Mouse (Mus musculus) ES-Bruce4 (cell line): ENCODE results near the gene Gng10. TPM values are rescaled to one million over a fixed set of nuclear protein-coding genes. Genes with fewer than 3 reads are reported as not detected.

Experiments
- H3K27ac ChIP-seq: 2 replicates; pipeline ENCODE4 v1.5.1; 2012; ENCODE audit warnings: low read length, inconsistent platforms; ENCODE audit not compliant: insufficient read depth
- H3K27me3 ChIP-seq: 2 replicates; pipeline ENCODE4 v1.6.1; 2012; ENCODE audit warnings: mild to moderate bottlenecking, low read length, inconsistent platforms; ENCODE audit not compliant: control insufficient read depth, poor library complexity, insufficient read depth, severe bottlenecking
- H3K36me3 ChIP-seq: 2 replicates; pipeline ENCODE4 v1.6.1; 2012; ENCODE audit warnings: inconsistent platforms, mild to moderate bottlenecking, low read length, moderate library complexity; ENCODE audit not compliant: control insufficient read depth, poor library complexity, insufficient read depth, severe bottlenecking
- H3K4me1 ChIP-seq: one replicate; pipeline ENCODE4 v1.8.1; 2011; ENCODE audit warnings: low read length; ENCODE audit not compliant: control insufficient read depth, insufficient read depth
- H3K4me3 ChIP-seq: 2 replicates; pipeline ENCODE4 v1.5.1; 2011; ENCODE audit warnings: low read depth, mild to moderate bottlenecking, low read length
- H3K9ac ChIP-seq: 2 replicates; pipeline ENCODE4 v1.6.1; 2012; ENCODE audit warnings: low read depth, mild to moderate bottlenecking, inconsistent platforms; ENCODE audit not compliant: poor library complexity, severe bottlenecking
- H3K9me3 ChIP-seq: replicated peaks from 2 replicates; pipeline ENCODE4 v1.6.1; 2012; ENCODE audit warnings: mild to moderate bottlenecking, low read length, inconsistent platforms; ENCODE audit not compliant: control insufficient read depth, poor library complexity, insufficient read depth, severe bottlenecking
- CTCF ChIP-seq: IDR thresholded peaks from one replicate; pipeline ENCODE4 v1.8.1; 2011; ENCODE audit warnings: low read depth, low read length
- EP300 ChIP-seq: IDR thresholded peaks from 2 replicates; pipeline ENCODE4 v1.6.1; 2011; ENCODE audit warnings: low read depth, low read length; ENCODE audit not compliant: insufficient read depth
- POLR2A ChIP-seq: IDR thresholded peaks from one replicate; pipeline ENCODE4 v1.8.1; 2011; ENCODE audit warnings: low read length; ENCODE audit not compliant: insufficient read depth
- polyA plus RNA-seq: library from polyadenylated mRNA; stranded (reverse); fragments of >200 nt; gene quantifications from 2 replicates; pipeline ENCODE4 v1.2.4, GENCODE M21; 2011; ENCODE audit warnings: low read depth; ENCODE audit not compliant: missing spikeins, insufficient read depth, insufficient read length

Gng10 gene
- polyA plus RNA-seq, 1 experiment, result 18.3 TPM

DNA sequence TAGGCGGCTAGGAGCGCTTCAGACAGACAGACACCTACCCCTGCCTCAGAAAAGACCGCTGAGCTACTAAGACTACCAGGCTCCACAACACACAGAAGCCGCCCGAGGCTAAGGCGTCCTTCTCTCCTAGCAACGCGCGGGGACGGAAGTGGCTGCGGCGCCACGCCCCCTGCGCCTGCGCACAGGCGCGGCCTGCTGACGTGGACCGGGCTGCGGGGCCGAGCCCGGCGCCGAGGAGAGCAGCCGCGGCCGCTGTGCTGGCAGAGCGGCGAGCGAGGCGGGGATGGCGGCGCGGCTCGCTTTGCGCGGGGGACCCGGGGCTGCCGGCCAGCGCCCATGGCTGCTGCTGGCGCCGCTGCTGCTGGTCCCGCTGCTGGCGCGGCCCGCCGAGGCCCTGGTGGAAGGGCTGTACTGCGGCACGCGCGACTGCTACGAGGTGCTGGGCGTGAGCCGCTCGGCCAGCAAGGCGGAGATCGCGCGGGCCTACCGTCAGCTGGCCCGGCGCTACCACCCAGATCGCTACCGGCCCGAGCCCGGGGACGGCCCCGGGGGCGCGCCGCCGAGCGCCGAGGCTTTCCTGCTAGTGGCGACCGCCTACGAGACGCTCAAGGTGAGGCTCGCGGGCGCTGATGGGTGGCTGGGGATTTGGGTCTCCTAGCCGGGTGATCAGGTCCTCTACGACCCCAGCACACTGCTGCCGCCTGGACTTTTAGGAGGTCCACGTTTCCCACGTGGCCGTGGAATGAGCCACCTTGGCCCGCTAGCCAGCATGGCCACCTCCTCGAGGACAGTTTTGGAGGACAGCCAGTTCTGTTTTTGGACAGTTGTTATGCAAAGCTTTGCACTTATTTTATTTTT, 31.7 kb upstream of the Gng10 start, which contains the start of gene Gm20503:
Gm20503 (plus strand) TSS at position 263 of the 858 bp plus-strand sequence.
- no peak within 1 kb of the TSS for H3K27ac ChIP-seq
- TF ChIP-seq EP300 (no peak), POLR2A (no peak), CTCF (no peak)
- H3K4me3 ChIP-seq, result peak within 1 kb of the TSS; percentile 82
- H3K9me3 ChIP-seq, result no peaks in the 10 kb centered on the region
- no peaks in the 10 kb centered on the region for H3K4me1 ChIP-seq
- no peaks in the 10 kb centered on the region for H3K36me3 ChIP-seq
- peak within 1 kb of the TSS; percentile 79 for H3K9ac ChIP-seq
- no peaks in the 10 kb centered on the region for H3K27me3 ChIP-seq

DNA sequence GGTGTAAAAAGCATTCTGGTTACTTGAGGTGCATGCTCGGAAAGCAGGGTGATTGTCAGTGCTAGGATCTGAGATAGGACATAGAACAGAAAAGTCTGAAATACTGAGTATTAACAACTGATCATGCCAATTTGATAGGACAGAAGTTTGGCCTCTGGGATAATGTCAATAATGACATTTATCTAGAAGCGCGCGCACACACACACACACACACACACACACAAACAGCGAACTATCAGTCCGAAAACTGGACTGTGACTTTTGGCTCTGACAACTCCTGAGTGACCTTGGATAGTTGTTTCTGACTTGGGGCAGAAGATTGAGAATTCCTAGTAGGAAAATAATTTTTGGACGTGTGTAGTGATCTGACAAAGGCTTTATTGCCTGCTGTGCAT, 31.1 kb upstream of the Gng10 start:
- no peaks in the 10 kb centered on the region for H3K27me3 ChIP-seq
- no peaks in the 10 kb centered on the region for H3K9me3 ChIP-seq
- peak overlapping the region; percentile 79 for H3K9ac ChIP-seq
- peak overlapping the region; percentile 82 for H3K4me3 ChIP-seq
- H3K36me3 ChIP-seq, result no peaks in the 10 kb centered on the region
- no peak for TF ChIP-seq POLR2A
- no peak for TF ChIP-seq CTCF
- TF ChIP-seq EP300, result no peak
- no peak overlapping the region for H3K27ac ChIP-seq
- H3K4me1 ChIP-seq, result no peaks in the 10 kb centered on the region

DNA sequence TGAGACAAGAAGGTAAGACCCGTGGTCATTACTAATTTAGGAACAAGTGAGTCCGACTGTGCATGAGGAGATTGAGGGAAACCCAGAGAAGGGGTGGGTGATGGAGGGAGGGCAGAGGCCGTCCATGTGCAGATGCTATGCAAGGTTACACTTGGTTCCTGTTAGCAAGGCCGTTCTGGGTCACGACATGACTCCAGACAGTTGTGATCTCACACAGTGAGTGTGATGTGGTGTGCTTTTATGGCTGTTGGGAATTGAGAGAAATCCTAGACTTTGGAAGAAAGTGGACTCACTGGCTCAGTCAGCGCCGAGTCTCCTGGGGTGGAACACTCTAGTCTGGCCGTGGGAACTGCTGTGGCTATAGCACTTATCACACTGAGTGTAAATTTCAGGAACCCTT, 28.7 kb upstream of the Gng10 start:
- no peaks in the 10 kb centered on the region for H3K36me3 ChIP-seq
- TF ChIP-seq CTCF (no peak), EP300 (no peak), POLR2A (no peak)

DNA sequence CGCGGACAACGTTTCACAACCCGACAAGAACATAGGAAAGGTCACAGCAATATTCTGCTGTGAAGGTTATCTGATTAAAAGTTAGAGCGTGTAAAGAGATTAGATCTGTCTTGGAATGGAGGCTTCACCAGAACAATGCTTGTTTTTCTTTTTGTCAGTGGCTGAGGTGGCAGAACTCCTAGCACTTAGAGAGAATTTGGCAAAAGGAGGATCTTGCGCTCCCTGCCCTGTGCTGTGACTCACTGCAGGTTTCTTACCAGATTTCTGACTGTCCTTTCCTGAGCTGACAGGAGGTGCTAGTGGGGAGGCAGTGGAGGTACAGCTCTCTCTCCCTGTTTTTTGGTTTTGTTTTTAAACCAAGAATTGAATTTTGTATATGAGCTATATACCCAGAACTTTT, 27.9 kb upstream of the Gng10 start:
- Histone ChIP-seq H3K4me1 (no peaks in the 10 kb centered on the region), H3K27ac (no peak overlapping the region), H3K27me3 (no peaks in the 10 kb centered on the region), H3K4me3 (no peak overlapping the region), H3K36me3 (no peaks in the 10 kb centered on the region), H3K9ac (no peak overlapping the region), H3K9me3 (no peaks in the 10 kb centered on the region)
- TF ChIP-seq CTCF (no peak), EP300 (no peak), POLR2A (no peak)

More for the DNA sequence above, 28.7 kb upstream of the Gng10 start:
- Histone ChIP-seq H3K4me1 (no peaks in the 10 kb centered on the region), H3K9me3 (no peaks in the 10 kb centered on the region), H3K4me3 (no peak overlapping the region), H3K27me3 (no peaks in the 10 kb centered on the region), H3K27ac (no peak overlapping the region), H3K9ac (no peak overlapping the region)

DNA sequence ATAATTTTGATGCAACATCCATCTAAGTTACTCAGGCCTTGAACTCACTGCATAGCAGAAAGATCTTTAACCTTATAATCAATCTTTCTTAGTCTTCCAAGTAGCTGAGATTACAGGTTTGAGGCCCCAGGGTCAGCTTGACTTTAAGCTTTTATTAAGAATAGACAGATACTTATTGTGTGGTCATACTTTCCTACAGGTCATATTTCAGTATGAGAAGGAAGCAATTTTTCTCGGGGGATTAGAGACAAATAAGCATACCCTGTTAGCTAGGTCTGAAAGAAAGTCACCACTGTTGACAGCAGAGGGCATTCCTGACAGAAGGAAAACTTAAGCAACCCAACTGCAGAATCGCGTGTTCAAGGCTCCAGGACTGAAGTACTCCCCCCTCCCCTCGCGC, 26.9 kb upstream of the Gng10 start:
- Histone ChIP-seq H3K9ac (no peak overlapping the region), H3K27me3 (no peaks in the 10 kb centered on the region), H3K4me1 (no peaks in the 10 kb centered on the region), H3K36me3 (no peaks in the 10 kb centered on the region), H3K4me3 (no peak overlapping the region), H3K9me3 (no peaks in the 10 kb centered on the region), H3K27ac (no peak overlapping the region)
- TF ChIP-seq POLR2A (no peak), CTCF (no peak), EP300 (no peak)

DNA sequence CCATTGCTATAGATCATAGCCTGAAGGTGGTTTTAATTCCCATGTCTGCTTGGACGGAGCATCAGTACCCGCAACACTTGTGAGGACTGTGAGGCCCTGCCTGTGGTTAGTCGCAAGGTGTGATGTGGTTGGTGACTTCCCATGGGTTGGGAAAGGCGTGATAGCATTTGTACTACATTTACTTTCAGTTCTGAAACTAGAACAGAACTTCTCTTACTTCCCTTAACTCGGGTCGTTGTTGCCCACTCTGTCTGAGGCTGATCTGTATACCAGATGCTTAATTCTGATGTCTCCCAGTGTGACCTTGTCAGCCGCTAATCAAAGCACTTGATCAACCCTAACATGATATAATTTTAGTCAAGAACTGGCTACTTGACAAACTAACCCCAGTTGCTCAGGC, 25.7 kb upstream of the Gng10 start:
- H3K27ac ChIP-seq, result no peak overlapping the region
- no peaks in the 10 kb centered on the region for H3K36me3 ChIP-seq
- H3K9ac ChIP-seq, result no peak overlapping the region
- H3K9me3 ChIP-seq, result no peaks in the 10 kb centered on the region
- TF ChIP-seq POLR2A, result no peak
- no peak for TF ChIP-seq CTCF
- TF ChIP-seq EP300, result no peak
- no peak overlapping the region for H3K4me3 ChIP-seq
- H3K4me1 ChIP-seq, result no peaks in the 10 kb centered on the region
- no peaks in the 10 kb centered on the region for H3K27me3 ChIP-seq
